Mouse (Mus musculus): Measurements from ENCODE around the gene Dnah6.
A peak's percentile ranks its signal among the peaks of the same experiment; 100 is the strongest.

Gene Dnah6

GRCm38 (mm10) chr6:73228881-73229280 is 7.4 kb upstream of the Dnah6 start:
- DNase-seq (ENCODE audit: extremely low spot score, low spot score): no peak

DNA sequence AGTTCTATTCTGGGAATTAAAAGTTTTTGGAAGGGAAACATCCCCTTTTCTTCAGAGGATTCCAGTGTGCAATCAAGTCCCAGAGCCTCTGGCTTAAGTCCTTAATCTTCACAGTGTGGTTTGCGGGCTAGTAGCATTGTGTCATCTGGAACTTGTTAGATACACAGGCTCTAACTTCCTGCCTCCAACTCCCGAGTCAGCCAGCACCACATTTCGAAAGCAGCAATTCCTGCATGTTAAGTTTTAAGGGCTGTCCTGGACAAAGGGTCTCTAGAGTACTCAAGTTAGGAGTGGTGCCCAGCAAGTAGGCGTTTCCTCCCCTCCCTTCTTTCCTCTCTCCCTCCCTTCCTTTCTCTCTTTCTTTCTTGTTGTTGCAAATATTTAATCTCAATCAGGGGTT is 7.0 kb upstream of the Dnah6 start:
- DNase-seq (ENCODE audit: extremely low spot score, low spot score): no peak

- no peak for DNase-seq (ENCODE audit: extremely low spot score, low spot score)
Observed at GRCm38 (mm10) chr6:73227376-73228158, 6.1 kb upstream of the Dnah6 start.

GRCm38 (mm10) chr6:73222841-73223526 is 1.5 kb upstream of the Dnah6 start:
- DNase-seq (ENCODE audit: extremely low spot score, low spot score): peak; percentile 39

DNA sequence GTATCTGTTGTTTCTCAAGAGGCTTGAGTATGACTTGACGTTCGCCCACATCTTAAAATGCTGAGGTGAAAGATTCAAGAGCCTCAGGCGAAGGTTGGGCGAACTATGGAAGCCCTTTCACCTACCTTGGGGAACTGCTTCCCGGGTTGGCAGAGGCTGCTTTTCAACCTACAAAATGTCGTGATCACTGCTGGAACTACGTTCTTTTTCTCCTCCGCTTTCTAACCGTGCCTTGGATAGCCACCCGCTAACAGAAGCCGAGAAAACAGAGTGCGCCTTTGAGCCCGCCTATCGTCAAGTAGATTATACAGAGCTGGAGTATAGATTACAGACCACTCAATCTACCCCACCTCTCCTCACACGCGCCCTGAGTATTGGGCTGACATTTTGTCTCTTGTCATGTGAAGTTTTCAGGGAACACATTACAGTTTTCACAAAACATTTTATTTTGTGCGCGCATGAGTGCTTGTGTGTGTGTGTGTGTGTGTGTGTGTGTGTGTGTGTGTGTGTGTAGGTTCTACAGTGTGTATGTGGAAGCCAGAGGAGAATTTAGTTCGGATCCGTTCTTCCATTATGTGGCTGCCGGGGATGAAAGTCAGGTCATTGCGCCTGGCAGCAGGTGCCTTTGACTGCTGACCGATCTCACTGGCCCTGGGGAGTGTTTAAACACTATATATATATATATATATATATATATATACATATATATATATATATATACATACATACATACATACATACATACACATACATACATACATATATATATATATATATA is 696 bp upstream of the Dnah6 start:
- DNase-seq (ENCODE audit: extremely low spot score, low spot score): no peak

DNA sequence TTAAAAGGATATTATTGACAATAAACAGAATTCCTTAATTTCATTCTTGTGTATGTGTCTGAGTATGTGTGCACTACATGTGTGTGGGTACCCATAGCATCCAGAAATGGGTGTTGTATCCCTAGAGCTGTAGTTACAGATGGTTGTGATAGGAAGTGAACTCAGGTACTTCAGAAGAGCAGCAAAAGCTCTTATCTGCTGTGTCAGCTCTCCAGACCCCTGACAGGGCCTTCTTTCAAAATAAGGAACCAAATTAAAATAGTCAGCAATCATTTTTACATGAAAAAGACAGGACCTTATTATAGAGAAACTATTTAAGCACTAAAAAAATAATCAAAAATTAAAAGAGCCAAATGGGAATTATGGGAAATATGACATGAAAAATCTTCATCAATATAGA is 9.8 kb downstream of the Dnah6 start:
- DNase-seq (ENCODE audit: extremely low spot score, low spot score): no peak

DNA sequence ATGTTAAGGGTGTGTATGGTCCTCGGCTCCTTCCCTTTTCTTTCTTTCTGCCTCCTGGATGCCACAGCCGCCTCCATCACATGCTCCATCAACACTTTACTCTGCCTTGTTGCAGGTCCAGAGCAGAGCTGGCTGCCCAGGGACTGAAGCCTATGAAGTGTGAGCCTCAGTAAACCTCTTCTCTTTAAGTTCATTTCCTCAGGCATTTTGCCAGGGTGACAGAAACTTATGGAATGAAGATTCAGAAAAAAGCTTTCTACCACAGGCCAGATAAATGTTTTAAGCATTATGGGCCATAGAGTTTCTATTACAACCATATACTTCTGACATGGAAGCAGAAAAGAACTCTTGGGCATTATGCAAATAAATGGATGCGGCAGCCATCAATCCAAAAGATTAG is 10.4 kb downstream of the Dnah6 start:
- no peak for DNase-seq (ENCODE audit: extremely low spot score, low spot score)

DNA sequence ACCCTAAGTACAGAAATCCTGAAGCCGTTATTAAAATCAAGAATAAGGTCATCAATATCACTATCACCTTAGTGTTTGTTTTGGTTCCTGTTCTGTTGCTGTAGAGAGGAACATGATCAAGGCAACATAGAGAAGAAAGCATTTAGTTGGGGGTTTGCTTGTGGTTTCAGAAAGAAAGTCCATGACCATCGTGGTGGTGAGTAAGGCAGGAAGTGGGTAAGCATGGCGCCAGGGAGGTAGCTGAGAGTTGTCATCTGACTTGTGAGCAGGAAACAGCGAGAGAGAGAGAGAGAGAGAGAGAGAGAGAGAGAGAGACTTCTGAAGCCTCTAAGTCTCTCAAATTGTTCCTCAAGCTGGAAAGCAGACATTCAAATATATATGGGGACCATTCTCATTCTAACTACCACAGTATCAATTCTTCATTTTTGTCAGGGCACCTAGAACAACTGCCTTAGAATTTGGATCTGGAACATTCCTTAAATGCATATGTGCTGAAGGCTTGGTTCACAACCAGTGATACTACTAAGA is 10.9 kb downstream of the Dnah6 start:
- no peak for DNase-seq (ENCODE audit: extremely low spot score, low spot score)

DNA sequence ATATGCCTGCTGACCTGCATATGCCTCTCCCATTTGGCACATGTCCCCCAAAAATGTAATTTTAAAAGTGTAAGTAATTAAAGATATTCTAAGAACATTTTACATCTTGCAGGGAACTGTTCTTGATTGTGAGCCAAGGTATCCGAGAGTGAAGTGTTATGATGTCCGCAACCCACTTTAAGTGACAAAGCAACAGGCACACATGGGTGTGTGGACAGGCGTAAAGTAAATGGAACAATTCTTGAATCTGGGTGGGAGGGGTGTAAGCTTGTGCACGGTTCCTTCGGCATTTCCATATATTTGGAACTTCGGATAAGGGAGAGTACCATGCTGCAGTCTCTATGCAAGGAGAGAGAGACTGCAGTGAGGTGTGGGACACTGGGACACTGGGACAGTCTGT is 11.9 kb downstream of the Dnah6 start:
- DNase-seq (ENCODE audit: extremely low spot score, low spot score): no peak

DNA sequence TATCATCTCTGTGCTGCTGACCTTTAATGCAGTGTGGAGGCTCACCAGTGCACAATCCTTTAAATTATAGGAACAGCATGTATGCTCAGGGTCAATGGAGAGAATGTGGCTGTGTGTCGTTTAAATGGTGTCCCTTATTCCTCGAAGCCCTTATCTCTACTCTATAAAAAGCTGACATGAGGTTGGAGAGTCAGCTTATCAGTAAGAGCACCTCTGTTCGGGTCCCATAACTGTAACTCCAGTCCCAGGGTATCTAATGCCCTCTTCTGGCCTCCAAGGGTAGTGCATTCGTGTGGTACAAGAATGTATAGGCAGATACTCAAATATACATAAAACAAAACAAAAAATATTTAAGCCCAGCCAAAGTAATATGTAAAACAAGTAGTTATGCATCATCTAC is 16.5 kb downstream of the Dnah6 start:
- no peak for DNase-seq (ENCODE audit: extremely low spot score, low spot score)

DNA sequence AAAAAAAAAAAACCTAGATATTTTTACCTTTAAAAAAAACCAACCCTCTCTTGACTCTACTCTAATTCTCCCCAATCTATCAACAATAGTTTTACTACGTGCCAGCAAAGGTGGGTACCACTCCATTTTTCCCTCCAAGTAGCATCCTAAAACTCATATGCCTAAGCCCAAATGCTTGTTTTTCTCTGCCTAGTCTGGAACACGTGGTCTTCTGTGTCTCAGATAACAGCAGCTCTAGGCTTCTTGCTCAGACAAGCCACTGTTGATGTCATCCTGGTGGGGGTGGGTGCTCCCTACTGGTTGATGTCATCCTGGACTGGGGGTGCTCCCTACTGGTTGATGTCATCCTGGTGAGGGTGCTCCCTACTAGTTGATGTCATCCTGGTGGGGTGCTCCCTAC is 17.7 kb downstream of the Dnah6 start:
- DNase-seq (ENCODE audit: extremely low spot score, low spot score): no peak

DNA sequence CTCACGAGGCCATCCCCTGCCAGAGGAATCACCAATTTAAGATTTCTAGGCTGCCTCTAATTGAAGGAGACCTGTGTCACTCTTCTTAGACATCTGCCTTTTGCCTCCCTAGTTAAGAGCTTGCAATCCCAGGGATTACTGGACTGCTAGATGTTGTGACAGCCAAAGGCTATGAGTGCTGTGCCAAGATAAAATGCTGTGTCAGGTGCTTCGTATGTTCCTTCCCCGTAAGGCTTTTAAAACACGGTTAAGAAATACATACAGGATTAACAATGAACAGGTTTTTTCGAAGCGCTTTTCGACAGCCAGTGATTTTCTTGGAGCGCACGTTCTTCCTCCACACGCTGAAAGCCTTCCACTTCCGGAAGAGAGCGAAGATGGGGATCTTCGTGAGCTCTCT is 26.2 kb downstream of the Dnah6 start:
- DNase-seq (ENCODE audit: extremely low spot score, low spot score): no peak

DNA sequence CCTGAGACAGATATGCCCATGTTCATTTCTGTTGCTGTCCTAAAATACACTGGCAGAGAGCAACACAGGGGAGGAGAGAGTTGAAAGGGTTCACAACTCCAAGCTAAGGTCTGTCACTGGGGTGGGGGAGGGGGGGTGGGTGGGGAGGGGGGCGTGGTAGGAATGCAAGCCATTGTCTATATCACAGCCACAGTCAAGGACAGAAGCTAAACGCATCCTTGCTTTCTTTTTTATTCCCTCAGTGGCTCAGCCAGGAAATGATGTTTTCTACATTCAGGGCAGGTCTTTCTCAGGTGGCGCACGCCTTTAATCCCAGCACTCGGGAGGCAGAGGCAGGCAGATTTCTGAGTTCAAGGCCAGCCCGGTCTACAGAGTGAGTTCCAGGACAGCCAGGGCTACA is 30.7 kb downstream of the Dnah6 start:
- DNase-seq (ENCODE audit: extremely low spot score, low spot score): no peak

- DNase-seq (ENCODE audit: extremely low spot score, low spot score): no peak
Observed at GRCm38 (mm10) chr6:73184276-73184675, 37.2 kb downstream of the Dnah6 start.

GRCm38 (mm10) chr6:73182987-73183386 is 38.5 kb downstream of the Dnah6 start:
- DNase-seq (ENCODE audit: extremely low spot score, low spot score): no peak

- no peak for DNase-seq (ENCODE audit: extremely low spot score, low spot score)
Observed at GRCm38 (mm10) chr6:73182410-73182809, 39.0 kb downstream of the Dnah6 start.

DNA sequence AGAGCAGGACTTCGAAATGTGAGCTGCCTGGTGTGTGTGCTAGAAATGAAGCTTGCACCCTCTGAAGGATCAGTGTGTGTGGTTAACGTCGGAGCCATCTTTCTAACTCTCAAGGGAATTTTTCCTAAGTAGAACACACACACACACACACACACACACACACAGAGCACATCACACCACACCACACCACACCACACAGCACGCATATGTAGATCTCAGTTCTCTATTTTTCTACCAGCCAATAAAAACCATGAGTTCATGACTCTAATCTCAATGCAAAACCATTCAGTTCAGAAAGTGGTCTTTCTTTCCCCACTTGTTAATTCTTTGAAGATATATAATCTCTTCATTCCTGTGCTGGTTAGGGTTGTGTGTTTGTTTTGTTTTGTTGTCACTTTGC is 39.4 kb downstream of the Dnah6 start:
- DNase-seq (ENCODE audit: extremely low spot score, low spot score): no peak

DNA sequence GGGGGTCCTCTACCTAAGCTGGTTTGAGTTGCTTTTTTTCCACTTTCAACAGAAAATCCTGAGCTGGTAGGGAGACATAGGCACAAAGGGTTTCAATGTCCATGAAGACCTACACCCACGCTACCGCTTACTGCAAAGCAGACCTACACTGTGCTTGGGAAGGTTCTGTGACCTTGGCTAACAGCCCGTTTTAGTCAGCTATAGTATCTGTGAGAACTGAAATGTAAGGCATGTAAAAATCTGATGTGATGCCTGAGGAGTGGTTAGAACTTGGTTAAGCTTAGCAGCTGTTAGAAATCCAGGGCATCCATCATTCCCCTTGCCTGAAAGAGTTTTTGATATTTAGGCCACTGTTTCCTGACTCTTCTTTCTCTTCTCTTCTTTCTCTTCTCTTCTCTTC is 46.3 kb downstream of the Dnah6 start:
- DNase-seq (ENCODE audit: extremely low spot score, low spot score): no peak

GRCm38 (mm10) chr6:73167230-73167629 is 54.2 kb downstream of the Dnah6 start:
- no peak for DNase-seq (ENCODE audit: extremely low spot score, low spot score)

DNA sequence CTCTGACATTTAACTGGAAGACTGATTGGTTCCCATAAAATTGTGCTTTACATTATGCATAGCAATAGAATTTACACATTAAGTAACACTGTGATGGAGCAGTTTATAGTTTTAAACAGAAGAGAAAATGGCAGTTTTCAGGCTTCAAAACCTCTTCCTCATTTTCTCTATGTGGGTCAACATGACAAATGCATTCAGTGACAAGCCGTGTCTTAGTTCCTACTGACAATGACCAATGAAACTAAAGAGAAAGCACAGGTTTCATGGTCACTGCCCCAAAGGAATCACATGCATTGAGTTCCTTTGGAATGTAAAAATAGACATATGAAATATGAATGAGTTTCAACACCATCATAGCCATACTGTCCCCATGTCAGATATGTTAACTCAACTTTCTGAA is 58.5 kb downstream of the Dnah6 start:
- no peak for DNase-seq (ENCODE audit: extremely low spot score, low spot score)

- DNase-seq (ENCODE audit: extremely low spot score, low spot score): no peak
Observed at GRCm38 (mm10) chr6:73161338-73161737, 60.1 kb downstream of the Dnah6 start.

GRCm38 (mm10) chr6:73155455-73155854 is 66.0 kb downstream of the Dnah6 start:
- DNase-seq (ENCODE audit: extremely low spot score, low spot score): no peak

Data from neural tube, embryonic 10.5 days (tissue).